Mouse (Mus musculus) forebrain, postnatal 0 days (tissue): ENCODE results near the gene Mtg1. TPM values are rescaled to one million over a fixed set of nuclear protein-coding genes. Genes with fewer than 3 reads are reported as not detected.
"Not testable (repeated sequence)": the region's sequence is repeated elsewhere in the genome, so short reads cannot be mapped to it uniquely, and the experiment has no call there.

Experiments used
- ATAC-seq: fragments of 200-750 bp; cut with Nextera tagmentation; 2 replicates; pipeline ENCODE4 v1.8.0; 2017; ENCODE audit warnings: mild to moderate bottlenecking, moderate library complexity
- DNase-seq: peaks from one replicate; pipeline ENCODE4 v3.0.0-alpha.2; 2015
- H3K27ac ChIP-seq: fragments of 300-500 bp; sonication (generic); 2 replicates; pipeline ENCODE4 v1.5.1; 2014; ENCODE audit warnings: low read depth, mild to moderate bottlenecking, antibody characterized with exemption, low read length, moderate library complexity, mixed read lengths
- H3K27me3 ChIP-seq: fragments of 300-500 bp; sonication (generic); 2 replicates; pipeline ENCODE4 v1.6.1; 2014; ENCODE audit warnings: mild to moderate bottlenecking, low read length, mixed read lengths; ENCODE audit not compliant: insufficient read depth
- H3K36me3 ChIP-seq: fragments of 300-500 bp; sonication (generic); 2 replicates; pipeline ENCODE4 v1.6.1; 2014; ENCODE audit warnings: mild to moderate bottlenecking, moderate library complexity; ENCODE audit not compliant: insufficient read depth
- H3K4me1 ChIP-seq: fragments of 300-500 bp; sonication (generic); 2 replicates; pipeline ENCODE4 v1.6.1; 2014; ENCODE audit warnings: antibody characterized with exemption; ENCODE audit not compliant: insufficient read depth
- H3K4me2 ChIP-seq: fragments of 300-500 bp; sonication (generic); 2 replicates; pipeline ENCODE4 v1.6.1; 2014; ENCODE audit warnings: low read depth, mild to moderate bottlenecking, moderate library complexity
- H3K4me3 ChIP-seq: fragments of 300-500 bp; sonication (generic); 2 replicates; pipeline ENCODE4 v1.5.1; 2014; ENCODE audit warnings: low read depth, low read length, mixed read lengths
- H3K9ac ChIP-seq: fragments of 300-500 bp; sonication (generic); 2 replicates; pipeline ENCODE4 v1.6.1; 2014; ENCODE audit warnings: mild to moderate bottlenecking
- H3K9me3 ChIP-seq: fragments of 300-500 bp; sonication (generic); 2 replicates; pipeline ENCODE4 v1.6.1; 2016; ENCODE audit warnings: low read length
- CTCF ChIP-seq: sonication (generic); IDR thresholded peaks from 2 replicates; pipeline ENCODE4 v1.5.1; 2016; ENCODE audit warnings: antibody characterized with exemption, control low read depth, low read depth
- WGBS: fragments of 180-500 bp; shearing (Covaris S2); extraction: QIAGEN DNeasy Blood & Tissue Kit; methylation state at CpG from one replicate; pipeline ENCODE4 v1.1.7; 2014; 5-methylcytosine and 5-hydroxymethylcytosine counted together
- polyA plus RNA-seq: library from polyadenylated mRNA; unstranded; fragments of >200 nt; fragmentation: Nextera tagmentation; extraction: Ambion mirVana; gene quantifications from 2 replicates; pipeline ENCODE4 v1.2.1, GENCODE M21; 2015
- total RNA-seq: library from RNA; depleted of rRNA; stranded (reverse); fragments of >200 nt; gene quantifications from 2 replicates; pipeline ENCODE4 v1.2.3, GENCODE M21; 2014

Mtg1 gene
- total and polyA plus RNA-seq, 2 experiments from 2014 or later = 14.2 to 33.7 TPM

- no peaks in the 10 kb centered on the region for H3K27me3 ChIP-seq
- 97% methylated on average over 2 of the region's 2 CpGs for WGBS
- no peak for ATAC-seq
- 0 out of 2 replicates have a peak, but pooled peaks cover 3% of the 10 kb centered on the region for H3K4me1 ChIP-seq
- TF ChIP-seq CTCF = no peak
- H3K36me3 ChIP-seq = no peaks in the 10 kb centered on the region
- DNase-seq = no peak
- H3K4me2 ChIP-seq = no peak overlapping the region
- no peak overlapping the region for H3K9ac ChIP-seq
- H3K4me3 ChIP-seq = no peak overlapping the region
- no peak overlapping the region for H3K27ac ChIP-seq
- H3K9me3 ChIP-seq = no peaks in the 10 kb centered on the region
Observed at GRCm38 (mm10) chr7:140127911-140128310, 9.5 kb upstream of the Mtg1 start.

- ATAC-seq, DNase-seq, H3K4me2 ChIP-seq, H3K36me3 ChIP-seq, H3K9me3 ChIP-seq, H3K27me3 ChIP-seq, H3K27ac ChIP-seq, H3K9ac ChIP-seq, H3K4me3 ChIP-seq, H3K4me1 ChIP-seq: not testable (repeated sequence)
- 91% methylated on average over 7 of the region's 7 CpGs for WGBS
Observed at GRCm38 (mm10) chr7:140132184-140132583, 5.2 kb upstream of the Mtg1 start.

- not testable (repeated sequence) for H3K4me3 ChIP-seq, H3K9me3 ChIP-seq, DNase-seq, H3K4me1 ChIP-seq, ATAC-seq, H3K27me3 ChIP-seq, H3K27ac ChIP-seq, H3K9ac ChIP-seq, H3K36me3 ChIP-seq, H3K4me2 ChIP-seq
- WGBS = 93% methylated on average over 5 of the region's 7 CpGs
Observed at GRCm38 (mm10) chr7:140134033-140134432, 3.3 kb upstream of the Mtg1 start.

GRCm38 (mm10) chr7:140135106-140135770 is 2.1 kb upstream of the Mtg1 start:
- Histone ChIP-seq H3K4me1 (peaks cover 4% of the 10 kb centered on the region; the same call in 1 of the 2 replicates), H3K9me3 (no peaks in the 10 kb centered on the region), H3K4me3 (no peak overlapping the region), H3K4me2 (no peak overlapping the region), H3K27ac (no peak overlapping the region), H3K36me3 (no peaks in the 10 kb centered on the region), H3K9ac (no peak overlapping the region), H3K27me3 (no peaks in the 10 kb centered on the region)
- WGBS = 88% methylated on average over 5 of the region's 5 CpGs
- no peak for ATAC-seq
- TF ChIP-seq CTCF = no peak
- DNase-seq = no peak

- ATAC-seq = no peak
Observed at GRCm38 (mm10) chr7:140138021-140138310, 602 bp downstream of the Mtg1 start.

GRCm38 (mm10) chr7:140141350-140141749 is 4.0 kb downstream of the Mtg1 start:
- Histone ChIP-seq H3K4me3 (no peak overlapping the region), H3K9me3 (no peaks in the 10 kb centered on the region), H3K27ac (no peak overlapping the region), H3K27me3 (no peaks in the 10 kb centered on the region), H3K9ac (no peak overlapping the region), H3K4me1 (peaks cover 4% of the 10 kb centered on the region; the same call in 1 of the 2 replicates), H3K36me3 (no peaks in the 10 kb centered on the region), H3K4me2 (no peak overlapping the region)
- peak; percentile 67 for TF ChIP-seq CTCF
- DNase-seq (peak; percentile 50), ATAC-seq (no peak)
- 6% methylated on average over 14 of the region's 14 CpGs for WGBS

More at GRCm38 (mm10) chr7:140138021-140138310, 602 bp downstream of the Mtg1 start:
- Histone ChIP-seq H3K4me2 (peak overlapping the region; percentile 79), H3K36me3 (no peaks in the 10 kb centered on the region), H3K9me3 (no peaks in the 10 kb centered on the region), H3K27me3 (no peaks in the 10 kb centered on the region), H3K27ac (peak overlapping the region; percentile 89), H3K4me1 (peaks cover 4% of the 10 kb centered on the region; the same call in 1 of the 2 replicates), H3K4me3 (peak overlapping the region; percentile 70), H3K9ac (peak overlapping the region; percentile 81)
- no peak for TF ChIP-seq CTCF
- no peak for DNase-seq
- WGBS = 3% methylated on average over 8 of the region's 8 CpGs

- Histone ChIP-seq H3K36me3 (peaks cover 6% of the 10 kb centered on the region; the same call in 1 of the 2 replicates), H3K9me3 (no peaks in the 10 kb centered on the region), H3K4me1 (no peaks in the 10 kb centered on the region), H3K4me3 (no peak overlapping the region), H3K27me3 (no peaks in the 10 kb centered on the region), H3K27ac (no peak overlapping the region), H3K9ac (no peak overlapping the region), H3K4me2 (no peak overlapping the region)
- TF ChIP-seq CTCF = no peak
- ATAC-seq (no peak), DNase-seq (no peak)
- 87% methylated on average over 4 of the region's 4 CpGs for WGBS
Observed at GRCm38 (mm10) chr7:140144550-140144949, 7.2 kb downstream of the Mtg1 start.
